Mouse (Mus musculus): Measurements from ENCODE around the gene Cdc123. TPM values are rescaled to one million over a fixed set of nuclear protein-coding genes. Genes with fewer than 3 reads are reported as not detected.

The Cdc123 gene
- 323 and 334 TPM in 2 replicates for polyA plus RNA-seq (2015; fragmentation: Nextera tagmentation; extraction: Ambion mirVana)

DNA sequence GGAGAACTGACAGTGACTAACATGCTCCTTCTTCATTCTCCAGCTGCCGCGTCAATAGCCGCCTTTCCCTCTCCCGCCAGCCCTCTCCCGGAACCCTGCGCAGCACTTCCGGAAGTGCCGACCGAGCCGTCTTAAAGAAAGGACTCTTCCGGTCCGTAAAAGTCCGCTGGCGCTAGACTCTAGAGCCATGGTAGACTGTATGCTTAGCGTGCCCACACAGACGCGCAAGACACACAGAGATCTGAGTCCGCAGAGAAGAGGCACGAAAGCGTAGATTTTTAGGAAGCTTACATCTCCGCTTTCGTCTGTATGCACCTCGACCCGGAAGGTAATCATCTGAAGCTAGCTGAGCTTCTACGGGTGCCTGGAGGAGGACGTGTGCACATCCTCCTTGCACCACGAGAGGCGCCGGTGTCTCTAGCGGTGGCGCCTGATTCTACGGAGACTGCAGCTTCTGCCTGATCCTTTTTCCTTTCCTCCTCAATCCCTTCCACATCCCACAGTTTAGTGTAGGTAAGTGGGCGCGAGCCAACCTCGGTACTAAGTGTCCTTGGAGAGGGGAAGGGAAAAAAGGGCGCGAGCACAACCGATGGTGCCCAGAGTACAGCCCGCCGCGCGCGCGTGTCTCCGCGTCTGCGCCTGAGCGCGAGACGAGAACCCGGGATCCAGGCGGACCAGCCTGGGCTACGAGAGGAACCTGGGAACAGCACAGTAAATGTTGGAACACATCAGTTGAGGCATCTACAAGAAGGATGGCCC lies at the start of gene Cdc123, which contains the start of gene Nudt5:
TSS of gene Cdc123 (minus strand) at position 292 of the 759 bp plus-strand sequence.
TSS of gene Nudt5 (plus strand) at position 147 of the 759 bp plus-strand sequence.
- WGBS, result under 1% methylated on average over 53 of the region's 53 CpGs
- H3K9ac ChIP-seq, result peak within 1 kb of the TSS; percentile 84
- H3K9me3 ChIP-seq, result no peaks in the 10 kb centered on the region
- ATAC-seq (ENCODE audit: low FRiP score), result peak; percentile 99
- peaks cover 25% of the 10 kb centered on the region for H3K36me3 ChIP-seq
- H3K4me2 ChIP-seq, result peak within 1 kb of the TSS; percentile 72
- peak within 1 kb of the TSS; percentile 69 for H3K4me3 ChIP-seq
- no peaks in the 10 kb centered on the region for H3K27me3 ChIP-seq
- H3K27ac ChIP-seq, result peak within 1 kb of the TSS; percentile 91
- H3K4me1 ChIP-seq (replicated peaks), result peaks cover 19% of the 10 kb centered on the region

DNA sequence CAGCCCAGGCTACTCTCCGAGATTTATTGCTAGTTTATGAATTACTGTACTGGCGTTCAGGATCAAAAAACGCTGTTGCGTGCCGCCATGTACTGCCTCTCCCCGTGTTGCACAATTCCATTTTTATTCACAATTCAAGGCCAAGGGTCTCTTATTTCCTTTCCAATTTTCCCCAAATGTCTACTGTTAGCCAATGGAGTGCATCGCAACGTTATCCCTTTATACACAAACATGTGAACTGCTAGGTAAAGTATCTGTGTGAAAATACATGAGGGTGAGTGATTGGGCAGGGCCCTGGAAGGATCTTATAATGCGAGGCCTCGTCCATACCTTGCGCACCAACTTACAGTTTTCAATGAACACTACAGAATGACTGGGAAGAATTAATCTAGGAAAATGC lies 49.3 kb upstream of the Cdc123 start:
- no peaks in the 10 kb centered on the region for H3K27me3 ChIP-seq
- no peak for ATAC-seq (ENCODE audit: low FRiP score)
- H3K27ac ChIP-seq, result peak overlapping the region; percentile 71; the same call in 1 of the 2 replicates
- peaks cover 18% of the 10 kb centered on the region for H3K4me1 ChIP-seq (replicated peaks)
- peak overlapping the region; percentile 90 for H3K9ac ChIP-seq
- 44% methylated on average over 11 of the region's 11 CpGs for WGBS
- H3K4me2 ChIP-seq, result peak overlapping the region; percentile 63
- no peaks in the 10 kb centered on the region for H3K9me3 ChIP-seq
- peaks cover 32% of the 10 kb centered on the region for H3K36me3 ChIP-seq
- peak overlapping the region; percentile 74 for H3K4me3 ChIP-seq

DNA sequence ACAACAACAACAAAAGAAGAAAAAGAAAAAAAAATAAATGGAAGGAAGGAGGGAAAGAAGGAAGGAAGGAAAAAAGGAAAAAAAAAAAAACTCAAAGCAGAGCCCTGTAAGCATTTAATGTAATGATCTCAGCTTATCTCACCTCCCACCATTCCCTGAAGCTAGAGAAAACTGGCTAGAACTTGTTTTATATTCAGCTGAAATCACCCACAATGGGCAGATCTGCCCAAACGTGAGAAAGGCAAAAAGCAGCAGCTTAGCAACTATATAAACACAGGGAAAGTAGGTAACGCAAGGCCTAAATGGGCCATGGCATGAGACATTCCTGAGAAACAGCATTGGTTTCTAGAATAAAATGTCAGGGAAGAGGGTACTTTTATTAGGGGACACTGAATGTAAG lies 44.4 kb upstream of the Cdc123 start:
- Histone ChIP-seq H3K9me3 (no peaks in the 10 kb centered on the region), H3K27me3 (no peaks in the 10 kb centered on the region), H3K27ac (no peak overlapping the region), H3K4me1 (replicated peaks) (peaks cover 17% of the 10 kb centered on the region), H3K9ac (no peak overlapping the region), H3K4me3 (no peak overlapping the region), H3K4me2 (no peak overlapping the region), H3K36me3 (peaks cover 48% of the 10 kb centered on the region)
- WGBS, result 74% methylated on average over 2 of the region's 2 CpGs
- ATAC-seq (ENCODE audit: low FRiP score), result no peak

DNA sequence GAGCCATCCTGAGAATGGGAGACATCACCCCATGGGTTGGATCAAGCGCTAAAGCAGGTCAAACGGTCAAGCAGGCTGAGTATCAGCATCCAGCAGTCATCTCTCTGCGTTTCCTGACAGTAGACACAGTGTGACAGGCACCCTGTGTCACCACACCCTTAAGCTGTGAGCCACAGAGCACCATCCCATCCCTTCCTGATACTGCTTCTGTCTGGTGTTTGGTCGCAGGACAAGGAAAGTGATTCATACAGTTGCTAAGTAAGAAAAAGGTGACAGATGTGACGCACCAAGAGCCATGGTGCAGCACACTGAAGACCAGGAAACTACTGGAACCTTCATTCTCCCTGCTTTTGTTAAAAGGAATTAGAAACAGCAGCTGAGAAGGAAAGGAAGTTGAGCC lies 43.9 kb upstream of the Cdc123 start:
- Histone ChIP-seq H3K36me3 (peaks cover 51% of the 10 kb centered on the region), H3K4me2 (no peak overlapping the region), H3K9me3 (no peaks in the 10 kb centered on the region), H3K4me3 (no peak overlapping the region), H3K27ac (no peak overlapping the region), H3K4me1 (replicated peaks) (peaks cover 13% of the 10 kb centered on the region), H3K9ac (no peak overlapping the region), H3K27me3 (no peaks in the 10 kb centered on the region)
- no peak for ATAC-seq (ENCODE audit: low FRiP score)
- 93% methylated on average over 5 of the region's 5 CpGs for WGBS

DNA sequence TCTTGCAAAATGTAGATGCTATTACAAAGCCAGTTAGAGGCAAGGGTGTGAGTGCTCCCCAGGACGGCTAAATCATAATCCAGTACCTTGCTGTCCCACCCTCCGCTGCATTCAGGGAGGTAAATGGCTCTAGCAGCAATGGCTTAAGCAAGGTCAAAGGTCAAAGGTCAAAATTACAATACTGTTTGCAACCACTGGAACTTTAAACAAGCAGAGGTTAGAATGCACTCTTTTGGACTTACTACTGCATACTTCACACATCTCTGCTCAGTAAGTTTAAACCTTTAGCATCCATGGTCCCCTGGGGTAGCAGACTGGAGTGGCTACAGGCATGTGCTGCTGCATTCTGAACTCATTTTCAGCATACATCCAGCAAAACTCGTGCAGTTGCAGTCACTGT lies 32.5 kb upstream of the Cdc123 start:
- H3K36me3 ChIP-seq, result peaks cover 78% of the 10 kb centered on the region
- 81% methylated on average over 3 of the region's 3 CpGs for WGBS
- no peak for ATAC-seq (ENCODE audit: low FRiP score)

DNA sequence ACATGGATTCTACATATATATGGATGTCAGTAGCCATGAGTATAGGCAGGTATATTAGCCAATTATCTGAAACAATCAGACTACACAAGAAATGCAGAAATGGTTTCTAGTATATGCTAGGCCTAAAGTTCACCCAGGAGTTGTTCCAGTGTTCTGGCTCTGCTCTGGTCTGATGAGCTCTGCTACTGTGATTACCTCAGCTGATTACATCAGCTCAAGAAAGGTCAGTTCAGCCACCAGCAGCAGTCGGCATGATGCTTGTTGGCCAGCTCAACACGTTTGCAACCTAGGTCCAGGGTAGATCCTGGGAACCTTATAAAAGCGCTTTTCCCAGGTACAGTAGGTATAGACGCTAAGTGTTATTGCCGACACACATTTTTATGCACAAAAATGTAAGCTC lies 24.8 kb upstream of the Cdc123 start:
- Histone ChIP-seq H3K4me2 (no peak overlapping the region), H3K27me3 (no peaks in the 10 kb centered on the region), H3K9ac (no peak overlapping the region), H3K36me3 (peaks cover 60% of the 10 kb centered on the region), H3K9me3 (no peaks in the 10 kb centered on the region), H3K4me1 (replicated peaks) (no peaks in the 10 kb centered on the region), H3K4me3 (no peak overlapping the region), H3K27ac (no peak overlapping the region)
- no peak for ATAC-seq (ENCODE audit: low FRiP score)
- WGBS, result 95% methylated on average over 5 of the region's 5 CpGs

More for the DNA sequence above, 32.5 kb upstream of the Cdc123 start:
- no peak overlapping the region for H3K4me2 ChIP-seq
- no peak overlapping the region for H3K9ac ChIP-seq
- H3K4me1 ChIP-seq (replicated peaks), result no peaks in the 10 kb centered on the region
- no peak overlapping the region for H3K4me3 ChIP-seq
- H3K27ac ChIP-seq, result no peak overlapping the region
- H3K27me3 ChIP-seq, result no peaks in the 10 kb centered on the region
- H3K9me3 ChIP-seq, result no peaks in the 10 kb centered on the region

DNA sequence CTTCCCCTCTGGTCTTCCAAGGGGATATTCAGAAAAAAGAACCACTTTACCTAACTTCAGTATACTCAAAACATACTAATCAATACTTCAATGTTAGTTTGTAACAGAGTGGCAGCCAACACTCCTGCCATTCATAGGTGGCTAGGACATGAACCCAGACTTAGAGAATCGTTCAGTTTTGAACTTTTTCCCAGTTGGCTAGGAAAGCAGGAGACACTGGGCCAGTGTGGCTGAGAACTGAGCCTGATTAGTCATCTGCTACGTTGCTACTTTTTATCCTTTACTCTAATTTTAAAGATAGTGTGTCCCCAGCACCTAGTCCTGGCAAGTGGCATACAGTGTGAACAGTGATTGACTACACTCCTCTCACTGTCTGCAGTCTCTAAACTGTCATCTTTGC lies 22.7 kb upstream of the Cdc123 start:
- WGBS, result 93% methylated on average over 2 of the region's 2 CpGs
- no peak overlapping the region for H3K4me2 ChIP-seq
- H3K4me1 ChIP-seq (replicated peaks), result no peaks in the 10 kb centered on the region
- peaks cover 58% of the 10 kb centered on the region for H3K36me3 ChIP-seq
- H3K9ac ChIP-seq, result no peak overlapping the region
- no peak overlapping the region for H3K27ac ChIP-seq
- no peak for ATAC-seq (ENCODE audit: low FRiP score)
- no peak overlapping the region for H3K4me3 ChIP-seq
- no peaks in the 10 kb centered on the region for H3K9me3 ChIP-seq
- no peaks in the 10 kb centered on the region for H3K27me3 ChIP-seq

DNA sequence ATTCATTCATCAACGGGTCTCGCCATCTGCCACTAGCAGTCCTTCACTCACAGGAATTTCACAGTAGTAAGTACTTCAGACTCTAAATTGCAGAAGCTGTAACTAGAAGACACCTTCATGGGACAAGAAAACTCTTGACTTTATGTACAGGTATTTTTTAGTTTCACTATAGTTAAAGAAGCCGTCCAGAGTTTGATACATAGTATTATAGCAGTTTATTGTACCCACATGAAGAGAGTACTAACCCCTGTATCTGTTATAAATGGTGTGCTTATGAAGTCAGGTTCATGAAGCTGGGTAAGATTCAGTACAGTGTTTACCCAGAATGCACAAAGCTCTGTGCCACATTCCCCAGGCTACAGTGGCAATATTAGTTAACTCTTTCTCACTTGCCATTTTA lies 17.9 kb upstream of the Cdc123 start, which contains the start of gene Gm13199:
TSS of gene Gm13199 (minus strand) at position 101 of the 400 bp plus-strand sequence.
- no peak for ATAC-seq (ENCODE audit: low FRiP score)
- H3K4me2 ChIP-seq, result no peak within 1 kb of the TSS
- H3K9ac ChIP-seq, result no peak within 1 kb of the TSS
- no peaks in the 10 kb centered on the region for H3K27me3 ChIP-seq
- H3K4me3 ChIP-seq, result no peak within 1 kb of the TSS
- no peaks in the 10 kb centered on the region for H3K9me3 ChIP-seq
- H3K36me3 ChIP-seq, result peaks cover 65% of the 10 kb centered on the region
- H3K27ac ChIP-seq, result no peak within 1 kb of the TSS
- H3K4me1 ChIP-seq (replicated peaks), result no peaks in the 10 kb centered on the region
- WGBS, result 93% methylated on average over 3 of the region's 3 CpGs

DNA sequence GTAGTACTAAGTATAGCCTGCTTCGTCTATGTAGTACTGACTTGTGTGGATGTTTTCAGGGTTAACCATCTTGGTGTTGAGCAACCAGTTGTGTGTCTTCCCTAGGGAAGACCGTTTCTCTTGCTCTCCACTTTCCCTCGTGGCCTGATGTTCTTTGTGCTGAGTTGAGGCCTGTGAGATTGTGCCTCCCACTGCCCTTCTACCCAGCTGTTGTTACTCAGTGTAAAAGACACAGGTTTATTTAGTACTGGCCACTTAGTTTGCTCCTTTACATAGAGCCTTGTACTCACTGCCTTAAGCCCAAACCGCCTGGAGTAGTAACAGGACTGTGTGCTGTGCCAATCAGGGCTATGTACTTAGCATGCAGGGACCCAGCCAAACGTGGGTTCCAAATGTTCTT lies 6.9 kb upstream of the Cdc123 start:
- Histone ChIP-seq H3K4me1 (replicated peaks) (no peaks in the 10 kb centered on the region), H3K27ac (no peak overlapping the region), H3K36me3 (peaks cover 19% of the 10 kb centered on the region), H3K9me3 (no peaks in the 10 kb centered on the region), H3K4me3 (no peak overlapping the region), H3K27me3 (no peaks in the 10 kb centered on the region), H3K4me2 (no peak overlapping the region), H3K9ac (no peak overlapping the region)
- no peak for ATAC-seq (ENCODE audit: low FRiP score)
- 86% methylated on average over 5 of the region's 5 CpGs for WGBS

DNA sequence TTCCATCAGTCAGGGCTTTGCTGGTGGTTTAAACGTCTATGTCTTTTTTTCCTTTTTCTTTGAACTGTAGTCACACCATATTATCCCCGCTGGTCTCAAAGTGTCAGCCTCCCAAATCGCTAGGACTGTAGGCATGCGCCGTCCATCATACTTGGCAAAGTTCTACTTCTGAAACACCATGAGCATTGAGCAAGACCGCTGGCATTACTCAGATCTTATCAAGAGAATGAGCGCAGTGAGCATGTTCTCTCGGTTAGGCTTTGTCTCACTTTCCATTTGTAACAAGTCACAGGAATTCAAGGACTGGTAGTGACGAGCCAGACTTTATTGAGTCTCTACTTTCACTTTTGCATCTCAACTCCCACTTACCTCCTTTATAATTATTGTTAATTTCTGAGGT lies 6.2 kb upstream of the Cdc123 start:
- Histone ChIP-seq H3K4me1 (replicated peaks) (peaks cover 7% of the 10 kb centered on the region), H3K4me3 (no peak overlapping the region), H3K27ac (no peak overlapping the region), H3K9me3 (no peaks in the 10 kb centered on the region), H3K9ac (no peak overlapping the region), H3K36me3 (peaks cover 18% of the 10 kb centered on the region), H3K4me2 (no peak overlapping the region), H3K27me3 (no peaks in the 10 kb centered on the region)
- WGBS, result 93% methylated on average over 9 of the region's 9 CpGs
- no peak for ATAC-seq (ENCODE audit: low FRiP score)

DNA sequence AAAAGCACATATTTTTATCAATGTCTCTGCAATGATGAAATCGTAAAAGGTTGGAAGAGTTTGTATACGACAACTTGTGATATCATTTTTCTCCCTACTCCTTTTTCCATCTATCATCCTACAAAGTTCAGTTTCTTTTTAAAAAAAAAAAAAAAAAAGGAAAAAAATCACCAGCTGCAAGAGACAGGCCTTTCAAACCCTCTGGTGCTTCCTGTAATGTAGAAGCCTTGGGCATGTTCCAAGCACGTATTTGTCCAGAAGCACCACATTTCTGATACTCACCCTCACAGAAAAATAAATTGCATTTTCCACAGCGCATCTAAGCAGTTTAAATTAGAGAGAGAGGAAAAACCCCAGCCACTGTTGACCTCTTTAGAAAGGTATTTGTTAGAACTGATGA lies 862 bp upstream of the Cdc123 start:
- WGBS, result 40% methylated on average over 4 of the region's 4 CpGs
- H3K4me3 ChIP-seq, result peak overlapping the region; percentile 69

DNA sequence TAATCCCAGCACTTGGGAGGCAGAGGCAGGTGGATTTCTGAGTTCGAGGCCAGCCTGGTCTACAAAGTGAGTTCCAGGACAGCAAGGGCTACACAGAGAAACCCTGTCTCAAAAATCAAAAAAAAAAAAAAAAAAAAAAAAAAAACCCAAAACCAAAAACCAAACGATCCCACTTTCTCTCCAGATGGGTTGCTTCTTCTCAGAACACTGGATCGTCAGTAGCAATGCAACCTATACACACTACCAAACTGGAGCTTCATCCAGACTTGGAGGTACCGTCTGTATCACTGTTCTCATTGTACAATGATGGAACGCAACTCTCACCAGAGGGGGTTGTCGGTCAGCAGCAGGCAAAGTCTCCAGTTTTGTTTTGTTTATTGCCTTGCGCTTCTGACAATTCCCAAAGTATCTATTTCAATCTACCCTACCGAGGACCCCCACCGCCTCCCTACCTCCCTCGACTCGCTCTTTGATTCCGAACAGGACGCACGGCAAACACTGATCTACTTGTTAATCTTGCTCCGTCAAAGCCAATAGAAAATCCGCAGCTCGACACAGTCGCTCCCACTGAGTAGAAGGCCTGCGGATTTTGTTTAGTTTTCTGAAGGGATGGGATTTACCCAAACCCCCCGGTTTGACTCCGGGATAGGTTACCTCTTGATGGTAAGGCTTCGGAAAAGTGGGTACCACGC lies 637 bp downstream of the Cdc123 start:
- no peaks in the 10 kb centered on the region for H3K9me3 ChIP-seq
- peak; percentile 55 for ATAC-seq (ENCODE audit: low FRiP score)
- peaks cover 32% of the 10 kb centered on the region for H3K36me3 ChIP-seq
- H3K27me3 ChIP-seq, result no peaks in the 10 kb centered on the region
- H3K27ac ChIP-seq, result peak overlapping the region; percentile 91
- H3K9ac ChIP-seq, result peak overlapping the region; percentile 84
- 4% methylated on average over 23 of the region's 23 CpGs for WGBS
- peaks cover 19% of the 10 kb centered on the region for H3K4me1 ChIP-seq (replicated peaks)
- H3K4me3 ChIP-seq, result peak overlapping the region; percentile 69
- H3K4me2 ChIP-seq, result peak overlapping the region; percentile 72

More for the DNA sequence above, 862 bp upstream of the Cdc123 start:
- peak overlapping the region; percentile 91; the same call in 1 of the 2 replicates for H3K27ac ChIP-seq
- H3K4me2 ChIP-seq, result peak overlapping the region; percentile 59
- no peaks in the 10 kb centered on the region for H3K9me3 ChIP-seq
- peak overlapping the region; percentile 84 for H3K9ac ChIP-seq
- no peak for ATAC-seq (ENCODE audit: low FRiP score)
- peaks cover 23% of the 10 kb centered on the region for H3K36me3 ChIP-seq
- peaks cover 19% of the 10 kb centered on the region for H3K4me1 ChIP-seq (replicated peaks)
- no peaks in the 10 kb centered on the region for H3K27me3 ChIP-seq
